Mouse (Mus musculus) lung, adult 2 months (tissue): Measurements from ENCODE around the gene Setx. TPM values are rescaled to one million over a fixed set of nuclear protein-coding genes. Genes with fewer than 3 reads are reported as not detected.
"Not testable (repeated sequence)": the region's sequence is repeated elsewhere in the genome, so short reads cannot be mapped to it uniquely, and the experiment has no call there.

Experiments used
- DNase-seq: peaks from one replicate; pipeline ENCODE4 v3.0.0; 2022
- H3K4me1 ChIP-seq: fragments of 200-500 bp; 2 replicates; pipeline ENCODE4 v1.6.1; 2011; ENCODE audit warnings: low read length; ENCODE audit not compliant: control insufficient read depth, insufficient read depth
- H3K4me3 ChIP-seq: fragments of 200-500 bp; replicated peaks from 2 replicates; pipeline ENCODE3; 2011; ENCODE audit warnings: low read depth, mild to moderate bottlenecking, control low read depth, low read length; ENCODE audit errors: extremely low read depth
- CTCF ChIP-seq: fragments of 200-500 bp; IDR thresholded peaks from 2 replicates; pipeline ENCODE4 v1.5.1; 2011; ENCODE audit warnings: mild to moderate bottlenecking, low read length, control low read depth; ENCODE audit not compliant: insufficient read depth
- POLR2A ChIP-seq: fragments of 200-500 bp; IDR thresholded peaks from 2 replicates; pipeline ENCODE4 v1.6.1; 2011; ENCODE audit warnings: low read depth, mild to moderate bottlenecking, control low read depth, low read length, borderline replicate concordance; ENCODE audit errors: extremely low read depth
- WGBS: fragments of 180-500 bp; shearing (Covaris S2); methylation state at CpG from one replicate; pipeline ENCODE4 v1.1.7; 2018; 5-methylcytosine and 5-hydroxymethylcytosine counted together
- polyA plus RNA-seq: library from polyadenylated mRNA; depleted of rRNA; stranded (reverse); fragments of >200 nt; gene quantifications from 2 replicates; pipeline ENCODE4 v1.2.3, GENCODE M21; 2012

The Setx gene
- polyA plus RNA-seq, 1 experiment, result 5.8 TPM

- TF ChIP-seq CTCF (no peak), POLR2A (no peak)
- WGBS, result 84% methylated on average over 8 of the region's 8 CpGs
- no peaks in the 10 kb centered on the region for H3K4me1 ChIP-seq
- no peak for DNase-seq
- H3K4me3 ChIP-seq, result no peak overlapping the region
These were observed 25.2 kb upstream of the Setx start for GRCm38 (mm10) chr2:29098786-29099185.

- Histone ChIP-seq H3K4me1 (no peaks in the 10 kb centered on the region), H3K4me3 (no peak overlapping the region)
- no peak for DNase-seq
- WGBS, result 91% methylated on average over 14 of the region's 14 CpGs
- TF ChIP-seq POLR2A (no peak), CTCF (no peak)
These were observed 24.3 kb upstream of the Setx start for GRCm38 (mm10) chr2:29099646-29100045.

- no peak for TF ChIP-seq POLR2A
- TF ChIP-seq CTCF, result no peak
- H3K4me3 ChIP-seq, result peak overlapping the region; percentile 36
- DNase-seq, result peak; percentile 17
- no peaks in the 10 kb centered on the region for H3K4me1 ChIP-seq
- WGBS, result 30% methylated on average over 7 of the region's 7 CpGs
These were observed 23.0 kb upstream of the Setx start for GRCm38 (mm10) chr2:29100822-29101534.

- 60% methylated on average over 10 of the region's 10 CpGs for WGBS
- not testable (repeated sequence) for H3K4me1 ChIP-seq, DNase-seq, H3K4me3 ChIP-seq
These were observed 21.3 kb upstream of the Setx start for GRCm38 (mm10) chr2:29102416-29103377.

- Histone ChIP-seq H3K4me3 (no peak overlapping the region), H3K4me1 (no peaks in the 10 kb centered on the region)
- TF ChIP-seq CTCF (no peak), POLR2A (no peak)
- no peak for DNase-seq
These were observed 3.0 kb upstream of the Setx start for GRCm38 (mm10) chr2:29120969-29121368.

GRCm38 (mm10) chr2:29122446-29122845 is 1.5 kb upstream of the Setx start:
- TF ChIP-seq CTCF (no peak), POLR2A (no peak)
- DNase-seq, result no peak
- 44% methylated on average over 3 of the region's 3 CpGs for WGBS
- no peaks in the 10 kb centered on the region for H3K4me1 ChIP-seq
- no peak overlapping the region for H3K4me3 ChIP-seq

- TF ChIP-seq POLR2A (peak; percentile 56; the same call in 1 of the 2 replicates), CTCF (no peak)
- no peaks in the 10 kb centered on the region for H3K4me1 ChIP-seq
- DNase-seq, result no peak
- 1% methylated on average over 24 of the region's 24 CpGs for WGBS
- H3K4me3 ChIP-seq, result peak overlapping the region; percentile 73
These were observed 572 bp downstream of the Setx start for GRCm38 (mm10) chr2:29124571-29124935.

GRCm38 (mm10) chr2:29124936-29125701 is 1.1 kb downstream of the Setx start:
- under 1% methylated on average over 81 of the region's 81 CpGs for WGBS
- H3K4me3 ChIP-seq, result peak overlapping the region; percentile 73
- H3K4me1 ChIP-seq, result no peaks in the 10 kb centered on the region
- TF ChIP-seq CTCF, result no peak
- TF ChIP-seq POLR2A, result peak; percentile 51; the same call in 1 of the 2 replicates
- DNase-seq, result peak; percentile 99
